Mouse (Mus musculus): ENCODE data around the gene Lactb.
"Not testable (repeated sequence)": the region's sequence is repeated elsewhere in the genome, so short reads cannot be mapped to it uniquely, and the experiment has no call there.

Gene Lactb

GRCm38 (mm10) chr9:66919981-66920380 is 55.3 kb downstream of the Lactb start:
- no peak for DNase-seq (ENCODE audit: inconsistent ontology term)

GRCm38 (mm10) chr9:66919382-66919971 is 55.8 kb downstream of the Lactb start, which contains the start of gene Rab8b:
Gene Rab8b (minus strand): TSS chr9:66919687.
- DNase-seq (ENCODE audit: inconsistent ontology term), result peak; percentile 98

- DNase-seq (ENCODE audit: inconsistent ontology term), result peak; percentile 27
Observed at GRCm38 (mm10) chr9:66918672-66919330, 56.5 kb downstream of the Lactb start.

- no peak for DNase-seq (ENCODE audit: inconsistent ontology term)
Observed at GRCm38 (mm10) chr9:66917892-66918255, 57.4 kb downstream of the Lactb start.

GRCm38 (mm10) chr9:66917216-66917891 is 57.9 kb downstream of the Lactb start:
- DNase-seq (ENCODE audit: inconsistent ontology term), result no peak

GRCm38 (mm10) chr9:66915869-66916785 is 59.2 kb downstream of the Lactb start:
- no peak for DNase-seq (ENCODE audit: inconsistent ontology term)

- DNase-seq (ENCODE audit: inconsistent ontology term), result no peak
Observed at GRCm38 (mm10) chr9:66915401-66915800, 59.9 kb downstream of the Lactb start.

- no peak for DNase-seq (ENCODE audit: inconsistent ontology term)
Observed at GRCm38 (mm10) chr9:66914540-66914939, 60.7 kb downstream of the Lactb start.

GRCm38 (mm10) chr9:66913254-66913934 is 61.9 kb downstream of the Lactb start:
- not testable (repeated sequence) for DNase-seq (ENCODE audit: inconsistent ontology term)

- peak; percentile 52 for DNase-seq (ENCODE audit: inconsistent ontology term)
Observed at GRCm38 (mm10) chr9:66912304-66912703, 63.0 kb downstream of the Lactb start.

GRCm38 (mm10) chr9:66910677-66911076 is 64.6 kb downstream of the Lactb start:
- DNase-seq (ENCODE audit: inconsistent ontology term), result no peak

GRCm38 (mm10) chr9:66909922-66910321 is 65.4 kb downstream of the Lactb start:
- DNase-seq (ENCODE audit: inconsistent ontology term), result no peak

- DNase-seq (ENCODE audit: inconsistent ontology term), result no peak
Observed at GRCm38 (mm10) chr9:66907746-66908397, 67.4 kb downstream of the Lactb start.

GRCm38 (mm10) chr9:66907126-66907525 is 68.2 kb downstream of the Lactb start:
- DNase-seq (ENCODE audit: inconsistent ontology term), result no peak

- DNase-seq (ENCODE audit: inconsistent ontology term), result peak; percentile 47
Observed at GRCm38 (mm10) chr9:66905990-66906389, 69.3 kb downstream of the Lactb start.
